Mouse (Mus musculus): ENCODE measurements around the gene Pink1.

Pink1 gene

GRCm38 (mm10) chr4:138326077-138326695, at the start of gene Pink1:
Gene Pink1, minus strand, starts transcription at chr4:138326307.
- peak; percentile 89 to 95 for DNase-seq (ENCODE audit: low spot score in 2 of 2)

- no peak for DNase-seq (ENCODE audit: low spot score in 2 of 2)
These were observed 49.0 kb upstream of the Pink1 start for GRCm38 (mm10) chr4:138375117-138375516.

GRCm38 (mm10) chr4:138370996-138371516, 44.9 kb upstream of the Pink1 start:
- DNase-seq (ENCODE audit: low spot score in 2 of 2): no peak

DNA sequence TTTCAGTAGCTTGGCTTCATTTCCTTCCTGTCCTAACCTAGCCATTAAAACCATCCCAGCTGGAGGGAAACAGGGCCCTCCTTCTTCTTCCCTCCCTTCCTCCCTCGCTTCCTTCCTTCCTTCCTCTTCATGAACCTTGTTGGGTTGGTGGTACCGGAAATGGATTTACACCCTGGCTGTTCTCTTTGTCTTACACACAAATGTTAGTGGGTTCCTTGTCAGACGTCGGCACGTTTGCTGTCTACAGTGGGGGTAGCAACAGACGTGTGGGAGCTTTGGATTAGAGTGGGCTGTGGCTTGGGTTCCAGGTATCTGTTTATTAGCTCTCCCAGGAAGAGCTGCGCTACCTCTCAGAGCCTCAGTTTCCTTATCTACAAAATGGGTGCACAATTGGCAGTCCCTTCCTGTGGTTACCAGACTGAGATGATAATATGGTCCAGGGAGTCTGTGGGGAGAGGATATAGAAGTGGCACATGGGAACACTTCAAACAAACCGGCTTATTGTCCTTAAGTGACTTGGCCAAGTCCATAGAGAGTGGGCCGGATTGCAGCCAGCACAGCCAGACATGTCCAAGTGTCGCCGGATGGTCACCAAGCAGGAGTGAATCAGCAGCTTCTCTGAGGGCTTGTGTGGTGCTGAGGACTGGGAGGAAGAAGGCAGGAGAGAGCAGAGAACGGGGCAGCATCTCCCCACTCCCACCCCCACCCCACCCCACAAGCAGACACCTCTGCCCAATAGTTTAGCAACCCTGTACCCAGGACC, 42.6 kb upstream of the Pink1 start:
- no peak for DNase-seq (ENCODE audit: low spot score in 2 of 2)

DNA sequence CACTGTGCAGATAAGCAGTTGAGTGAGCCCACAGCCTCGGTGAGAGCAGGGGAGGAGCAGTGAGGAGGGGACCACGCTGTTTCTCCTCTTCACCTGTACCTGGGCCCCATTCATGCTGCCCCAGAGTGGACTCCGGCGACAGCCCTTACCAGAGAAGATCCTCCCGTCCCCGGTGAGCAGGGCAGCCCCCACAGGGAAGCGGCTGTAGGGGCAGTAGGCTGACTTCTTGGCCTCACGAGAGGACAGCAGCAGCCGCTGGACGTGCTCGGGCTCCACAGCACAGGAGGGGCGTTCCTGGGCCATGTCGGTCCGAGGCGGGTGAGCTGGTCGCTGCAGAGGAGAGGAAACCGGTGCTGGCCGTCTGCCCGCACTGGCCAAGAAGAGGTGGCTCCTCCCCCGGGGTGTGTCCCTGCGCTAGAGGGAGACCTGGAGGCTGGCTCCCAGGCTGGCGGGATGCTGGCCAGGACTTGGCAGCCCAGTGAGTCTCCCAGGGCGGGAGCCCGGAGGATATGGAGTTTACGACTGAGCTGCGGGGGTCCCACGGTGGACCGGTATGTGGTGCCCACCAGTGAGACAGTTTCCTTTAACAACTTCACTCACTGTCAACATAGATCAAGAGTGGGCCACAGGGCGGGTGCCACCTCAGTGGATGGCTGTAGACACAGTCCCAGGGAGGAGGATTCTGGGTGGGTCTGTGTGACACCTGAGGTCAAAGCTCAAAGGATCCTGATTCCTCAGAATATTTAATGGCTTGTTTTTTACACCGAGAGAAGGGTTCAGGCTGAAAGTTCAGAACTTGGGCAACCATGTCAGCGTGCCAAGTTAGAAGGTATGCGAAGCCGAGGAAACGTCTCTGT, 41.8 kb upstream of the Pink1 start, which contains the start of gene Cda:
Gene Cda, minus strand, starts transcription at position 352 of the 857 bp plus-strand sequence.
- peak; percentile 37 to 64 for DNase-seq (ENCODE audit: low spot score in 2 of 2)

DNA sequence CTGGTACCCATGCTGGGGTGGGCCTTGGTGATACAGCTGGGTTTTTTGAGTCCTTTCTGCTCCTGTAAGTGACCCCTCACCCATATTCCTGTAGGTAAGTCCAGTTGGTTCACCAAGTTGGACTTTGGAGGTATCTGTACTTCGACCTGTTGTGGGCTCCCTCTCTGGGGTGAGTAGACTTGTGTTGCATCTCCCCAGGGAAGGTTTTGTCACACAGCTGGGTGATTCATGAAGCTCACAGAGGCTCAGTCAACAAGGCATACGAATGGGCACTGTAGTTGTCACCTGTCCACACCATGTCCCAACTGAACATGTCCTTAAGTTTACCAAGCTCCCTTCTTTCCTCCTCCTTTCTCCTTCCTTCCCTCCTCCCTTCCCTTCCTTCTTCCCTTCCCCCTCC, 40.5 kb upstream of the Pink1 start:
- no peak for DNase-seq (ENCODE audit: low spot score in 2 of 2)

- DNase-seq (ENCODE audit: low spot score in 2 of 2): no peak
These were observed 37.4 kb upstream of the Pink1 start for GRCm38 (mm10) chr4:138363511-138363910.

DNA sequence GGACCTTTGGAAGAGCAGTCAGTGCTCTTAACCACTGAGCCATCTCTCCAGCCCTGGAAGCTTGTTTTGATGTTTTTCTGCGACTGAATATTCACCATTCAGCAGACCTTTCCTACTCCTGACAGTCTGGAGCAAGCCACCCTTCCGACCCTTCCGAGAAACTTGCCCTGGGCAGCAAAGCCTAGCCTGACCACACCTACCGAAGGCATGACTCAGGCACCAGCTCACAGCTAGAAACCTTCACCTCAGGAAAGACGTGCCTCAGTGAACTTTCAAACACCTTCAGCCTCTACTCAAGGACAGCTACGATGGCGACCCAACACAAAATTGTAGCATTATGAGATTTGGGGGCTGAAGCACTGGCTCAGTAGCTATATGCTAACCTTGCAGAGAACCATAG, 36.8 kb upstream of the Pink1 start:
- DNase-seq (ENCODE audit: low spot score in 2 of 2): no peak

DNA sequence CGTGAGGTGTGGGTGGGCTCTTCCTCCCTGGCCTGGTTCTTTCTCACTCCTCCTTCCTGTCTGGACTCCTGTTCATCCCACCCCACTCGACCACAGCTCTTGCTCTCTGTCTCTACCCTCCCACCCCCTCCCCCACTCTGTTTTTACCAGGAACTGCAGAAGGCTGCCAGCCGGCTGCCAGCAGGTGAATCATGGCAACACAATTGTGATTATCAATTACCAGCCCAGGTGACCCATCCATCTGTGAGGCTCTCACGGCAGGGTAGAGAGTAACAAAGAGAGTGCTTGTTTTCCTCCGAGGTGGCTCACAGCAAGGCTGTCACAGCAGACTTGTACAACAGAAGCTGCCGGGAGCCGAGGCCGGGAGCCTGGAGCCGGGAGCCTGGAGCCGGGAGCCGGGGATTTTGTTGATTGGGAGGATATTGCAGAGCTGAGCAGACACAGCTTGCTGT, 35.3 kb upstream of the Pink1 start:
- DNase-seq (ENCODE audit: low spot score in 2 of 2): no peak

DNA sequence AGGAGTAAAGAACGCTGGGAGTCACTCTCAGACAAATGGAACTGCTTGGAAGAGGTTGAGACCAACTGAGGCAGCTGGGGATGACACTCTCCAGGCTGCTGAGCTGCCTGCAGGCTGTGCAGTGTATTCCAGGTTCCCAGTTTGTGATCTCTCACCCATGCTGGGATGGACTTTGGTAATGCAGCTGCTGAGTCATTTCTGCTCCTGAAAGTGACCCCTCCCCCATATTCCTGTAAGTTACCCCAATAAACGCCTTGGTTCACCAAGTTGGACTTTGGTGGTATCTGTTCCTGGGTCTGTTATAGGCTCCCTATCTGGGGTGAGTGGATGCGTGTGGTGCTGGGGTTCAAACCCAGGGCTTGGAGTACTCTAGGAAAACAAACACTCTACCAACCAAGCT, 32.1 kb upstream of the Pink1 start:
- DNase-seq (ENCODE audit: low spot score in 2 of 2): no peak

GRCm38 (mm10) chr4:138356551-138356950, 30.4 kb upstream of the Pink1 start:
- DNase-seq (ENCODE audit: low spot score in 2 of 2): no peak

GRCm38 (mm10) chr4:138356141-138356540, 30.0 kb upstream of the Pink1 start:
- no peak for DNase-seq (ENCODE audit: low spot score in 2 of 2)

DNA sequence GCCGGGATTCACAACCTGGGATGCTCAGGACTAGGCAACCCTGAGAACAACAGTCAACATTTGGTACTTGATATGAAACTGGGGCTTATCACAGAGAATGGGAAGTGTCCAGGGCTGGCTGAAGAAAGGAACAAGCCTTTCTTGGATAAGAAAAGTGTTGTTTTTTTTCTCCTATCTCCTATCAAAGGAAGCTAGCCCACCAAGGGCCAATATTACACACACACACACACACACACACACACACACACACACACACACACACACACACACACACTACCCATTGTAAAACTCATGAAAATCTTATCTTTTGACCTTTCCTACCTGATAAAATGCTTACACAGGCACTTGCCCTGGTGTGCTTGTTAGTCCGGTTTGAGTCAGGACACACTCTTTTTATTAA, 29.4 kb upstream of the Pink1 start:
- no peak for DNase-seq (ENCODE audit: low spot score in 2 of 2)

DNA sequence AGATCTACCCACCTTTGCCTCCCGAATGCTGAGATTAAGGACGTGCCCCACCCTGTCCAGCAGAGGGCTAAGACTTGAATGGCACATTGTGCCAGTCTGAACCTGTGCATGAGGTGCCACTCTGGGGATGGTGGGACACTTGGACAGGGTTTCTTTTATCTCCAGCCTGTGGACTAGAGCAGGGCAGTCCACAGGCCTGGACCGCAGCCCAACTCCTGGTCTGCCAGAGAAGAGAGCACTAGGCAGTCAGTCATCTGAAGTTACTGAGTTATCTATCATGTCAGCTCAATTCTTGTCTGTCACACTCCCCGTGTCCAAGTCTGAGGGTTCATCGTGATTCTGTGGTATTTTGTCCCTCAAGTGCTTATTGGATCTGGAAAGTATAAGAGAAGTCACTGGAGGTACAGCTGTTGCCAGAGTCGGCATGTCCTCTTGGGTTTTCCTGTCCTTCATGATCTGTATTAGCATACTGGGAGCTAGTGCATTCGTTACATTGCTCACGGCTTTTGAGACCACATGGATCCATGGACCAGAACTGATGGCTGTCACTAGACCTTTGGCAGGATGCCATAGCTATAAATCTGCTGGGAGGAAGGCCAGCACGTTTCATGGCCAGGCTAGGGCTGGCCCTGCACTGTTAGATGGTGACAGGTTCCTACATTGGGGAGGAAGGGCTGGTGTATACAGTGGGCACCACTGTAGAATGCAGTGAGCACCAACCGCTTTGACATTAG, 27.5 kb upstream of the Pink1 start:
- no peak for DNase-seq (ENCODE audit: low spot score in 2 of 2)

DNA sequence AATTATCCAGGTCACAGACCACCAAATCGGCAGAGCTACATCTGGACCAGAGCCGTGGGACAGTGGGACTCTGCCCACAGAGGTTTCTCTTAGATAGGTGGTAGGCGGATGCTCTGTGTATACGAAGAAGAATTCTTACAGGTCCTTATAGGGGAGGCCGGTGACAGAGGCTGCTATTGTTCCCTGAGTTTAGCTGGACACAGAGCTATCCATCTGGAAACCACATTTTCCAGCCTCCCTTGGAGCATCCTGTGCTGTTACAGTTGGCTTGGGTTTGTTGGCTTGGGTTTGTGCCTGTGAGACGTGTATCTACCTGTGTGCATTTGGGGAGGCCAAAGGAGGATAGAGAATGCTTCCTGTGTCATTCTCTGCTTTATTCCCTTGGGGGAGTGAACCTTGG, 26.6 kb upstream of the Pink1 start:
- DNase-seq (ENCODE audit: low spot score in 2 of 2): no peak

DNA sequence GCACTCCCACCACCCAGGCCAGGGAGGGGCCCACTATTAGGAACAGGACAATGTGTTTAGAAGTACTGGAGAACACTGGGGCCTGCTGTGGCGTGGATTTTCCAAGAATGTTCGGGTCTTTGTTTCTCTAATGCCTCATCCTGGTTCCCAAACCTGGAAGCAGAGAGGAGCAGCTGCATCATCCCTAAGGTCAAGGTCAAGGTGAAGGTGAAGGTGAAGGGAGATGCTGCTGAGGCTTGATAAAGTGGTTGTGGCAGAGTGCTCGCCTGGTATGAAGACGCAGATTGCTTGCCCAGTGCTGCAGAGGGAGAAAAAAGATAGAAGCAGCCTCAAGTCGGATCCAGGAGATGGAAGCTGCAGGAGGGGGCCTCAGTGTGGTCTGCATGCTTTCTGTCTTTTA, 25.7 kb upstream of the Pink1 start:
- no peak for DNase-seq (ENCODE audit: low spot score in 2 of 2)

- no peak for DNase-seq (ENCODE audit: low spot score in 2 of 2)
These were observed 22.6 kb upstream of the Pink1 start for GRCm38 (mm10) chr4:138348716-138349115.

GRCm38 (mm10) chr4:138347280-138347679, 21.2 kb upstream of the Pink1 start:
- DNase-seq (ENCODE audit: low spot score in 2 of 2): no peak

DNA sequence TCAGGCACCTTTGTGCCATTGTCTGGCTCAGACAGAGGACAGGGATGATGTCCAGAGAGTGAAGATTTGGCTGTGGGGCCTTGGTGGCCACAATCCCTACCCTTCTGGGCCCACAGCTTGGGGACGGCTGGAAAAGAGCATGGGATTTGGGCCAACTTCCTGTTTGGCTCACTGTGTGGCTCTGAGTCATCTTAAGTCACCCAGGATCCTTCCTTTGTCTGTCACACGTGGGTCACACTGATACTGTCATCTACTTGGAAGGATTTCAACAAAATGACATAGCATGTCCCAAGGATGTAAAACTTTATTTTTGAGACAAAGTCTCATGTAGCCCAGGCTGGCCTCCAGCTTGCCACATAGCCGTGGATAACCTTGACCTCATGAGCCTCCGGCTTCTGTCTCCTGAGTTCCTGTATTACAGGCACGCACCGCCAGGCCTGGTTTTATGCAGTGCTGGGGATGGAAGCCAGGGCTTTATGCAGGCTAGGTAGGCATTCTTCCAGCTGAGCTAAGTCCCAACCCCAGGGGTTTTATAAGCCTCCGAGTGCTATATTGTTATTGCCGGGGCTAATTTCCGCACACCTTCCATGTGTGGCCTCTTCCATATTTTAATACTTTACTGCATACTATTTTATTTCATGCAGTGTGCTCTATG, 18.9 kb upstream of the Pink1 start:
- no peak for DNase-seq (ENCODE audit: low spot score in 2 of 2)

GRCm38 (mm10) chr4:138343341-138343837, 17.3 kb upstream of the Pink1 start:
- no peak for DNase-seq (ENCODE audit: low spot score in 2 of 2)

- DNase-seq (ENCODE audit: low spot score in 2 of 2): no peak
These were observed 16.7 kb upstream of the Pink1 start for GRCm38 (mm10) chr4:138342778-138343177.
